Mouse (Mus musculus): ENCODE results near the gene Pank2. TPM values are rescaled to one million over a fixed set of nuclear protein-coding genes. Genes with fewer than 3 reads are reported as not detected.
"Not testable (repeated sequence)": the region's sequence is repeated elsewhere in the genome, so short reads cannot be mapped to it uniquely, and the experiment has no call there.

The Pank2 gene
- polyA plus RNA-seq, 1 experiment from 2014 or later, result 17.2 TPM

DNA sequence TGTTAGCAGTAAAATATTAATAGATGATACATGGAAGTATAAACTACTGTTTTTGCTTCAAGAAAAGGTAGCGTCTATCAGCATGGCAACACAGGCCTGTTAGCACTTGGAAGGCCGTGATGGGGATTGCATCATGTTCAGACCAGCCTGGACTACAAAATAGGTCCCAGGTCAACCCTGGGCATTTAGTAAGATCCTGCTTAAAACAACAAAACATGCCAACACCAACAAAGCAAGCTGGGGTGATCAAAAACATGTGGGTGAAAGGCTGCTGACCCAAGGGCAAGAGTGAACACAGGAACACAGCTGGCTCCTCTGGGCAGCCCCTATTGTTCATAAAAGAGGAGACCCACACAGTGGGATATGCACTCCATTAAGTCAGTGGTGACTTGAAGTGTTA, 45.5 kb downstream of the Pank2 start:
- ATAC-seq, result peak; percentile 85
- H3K36me3 ChIP-seq (replicated peaks; ENCODE audit: insufficient read depth, low read length), result no peaks in the 10 kb centered on the region
- no peak overlapping the region for H3K4me2 ChIP-seq (ENCODE audit: low read depth, low read length)
- H3K4me3 ChIP-seq (ENCODE audit: low read depth, low read length), result no peak overlapping the region
- no peaks in the 10 kb centered on the region for H3K27me3 ChIP-seq (ENCODE audit: insufficient read depth, low read length)
- H3K9me3 ChIP-seq (ENCODE audit: low read length), result no peaks in the 10 kb centered on the region
- no peak overlapping the region for H3K27ac ChIP-seq (ENCODE audit: low read depth)
- DNase-seq, result no peak
- TF ChIP-seq EP300 (IDR thresholded peaks at IDR 0.05; ENCODE audit: low read depth) (no peak), CTCF (IDR thresholded peaks at IDR 0.05; ENCODE audit: low read depth) (no peak)
- H3K4me1 ChIP-seq (ENCODE audit: insufficient read depth), result no peaks in the 10 kb centered on the region
- WGBS (ENCODE audit: insufficient replicate concordance), result 62% methylated on average over 2 of the region's 2 CpGs
- H3K9ac ChIP-seq (replicated peaks), result no peak overlapping the region

DNA sequence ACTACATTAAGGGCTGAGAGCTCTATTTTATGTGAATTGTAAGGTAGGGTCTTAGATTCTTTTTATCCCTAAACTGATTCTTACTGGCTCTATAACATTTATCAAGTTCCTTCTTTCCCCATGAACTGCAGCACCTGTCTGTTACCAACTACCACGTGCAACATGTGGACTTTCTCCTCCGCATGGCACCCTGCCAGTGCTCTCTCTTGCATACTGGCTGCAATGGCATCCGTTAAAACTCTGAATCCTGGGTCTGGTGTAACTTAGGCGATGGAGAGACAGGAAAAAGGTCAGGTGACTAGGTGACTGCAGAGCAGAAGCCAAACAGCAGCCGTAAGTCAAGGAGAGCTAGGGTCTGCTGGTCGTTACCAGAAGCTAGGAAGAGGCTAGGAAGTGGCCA, 47.0 kb downstream of the Pank2 start:
- Histone ChIP-seq H3K9me3 (ENCODE audit: low read length) (no peaks in the 10 kb centered on the region), H3K36me3 (replicated peaks; ENCODE audit: insufficient read depth, low read length) (no peaks in the 10 kb centered on the region), H3K27me3 (ENCODE audit: insufficient read depth, low read length) (no peaks in the 10 kb centered on the region), H3K4me2 (ENCODE audit: low read depth, low read length) (no peak overlapping the region), H3K4me3 (ENCODE audit: low read depth, low read length) (no peak overlapping the region), H3K4me1 (ENCODE audit: insufficient read depth) (no peaks in the 10 kb centered on the region), H3K9ac (replicated peaks) (no peak overlapping the region), H3K27ac (ENCODE audit: low read depth) (no peak overlapping the region)
- ATAC-seq (peak; percentile 77), DNase-seq (peak; percentile 63)
- no peak for TF ChIP-seq CTCF (IDR thresholded peaks at IDR 0.05; ENCODE audit: low read depth)
- TF ChIP-seq EP300 (IDR thresholded peaks at IDR 0.05; ENCODE audit: low read depth), result no peak
- 55% methylated on average over 6 of the region's 6 CpGs for WGBS (ENCODE audit: insufficient replicate concordance)

DNA sequence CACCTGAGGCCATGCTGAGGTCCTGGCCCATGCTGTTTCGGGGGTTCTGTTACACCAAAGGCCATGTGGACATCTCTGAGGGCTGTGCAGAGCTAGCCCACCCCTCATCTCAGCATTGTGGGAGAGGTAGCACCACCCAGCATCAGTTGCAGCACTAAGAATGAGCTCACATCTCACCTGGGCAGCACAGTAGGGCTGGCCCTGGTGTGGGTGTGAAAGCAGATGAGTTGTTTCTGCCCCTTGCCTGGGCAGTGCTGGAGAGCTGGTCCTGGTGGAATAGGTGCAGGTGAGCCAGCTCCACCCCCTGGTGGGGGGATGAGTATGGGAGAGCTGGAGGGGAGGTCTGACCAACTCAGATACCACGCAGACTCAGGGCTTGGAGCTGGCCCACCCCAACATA, 53.9 kb downstream of the Pank2 start:
- WGBS (ENCODE audit: insufficient replicate concordance), result 65% methylated on average over 2 of the region's 2 CpGs
- ATAC-seq, result no peak

DNA sequence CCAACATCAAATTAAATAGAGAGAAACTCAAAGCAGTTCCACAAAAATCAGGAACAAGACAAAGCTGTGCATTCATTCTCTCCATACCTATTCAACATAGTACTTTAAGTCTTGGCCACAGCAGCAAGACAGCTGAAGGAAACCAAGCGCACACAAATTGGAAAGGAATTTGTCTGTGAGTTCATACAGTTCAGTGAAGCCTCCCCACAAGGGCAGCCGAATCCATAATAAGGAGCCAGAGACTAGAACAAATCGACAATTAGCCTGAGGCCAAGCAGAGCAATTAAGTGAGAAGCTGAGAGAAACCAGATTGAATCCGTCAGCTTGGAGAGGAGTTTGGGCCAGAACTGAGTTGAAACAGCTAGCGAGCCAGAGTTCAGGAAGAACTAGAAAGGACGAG, 57.1 kb downstream of the Pank2 start:
- H3K4me2 ChIP-seq (ENCODE audit: low read depth, low read length), result no peak overlapping the region
- H3K36me3 ChIP-seq (replicated peaks; ENCODE audit: insufficient read depth, low read length), result no peaks in the 10 kb centered on the region
- 0 out of 2 replicates have a peak, but pooled peaks cover 2% of the 10 kb centered on the region for H3K9me3 ChIP-seq (ENCODE audit: low read length)
- 86% methylated on average over 6 of the region's 6 CpGs for WGBS (ENCODE audit: insufficient replicate concordance)
- no peak overlapping the region for H3K4me3 ChIP-seq (ENCODE audit: low read depth, low read length)
- H3K27ac ChIP-seq (ENCODE audit: low read depth), result no peak overlapping the region
- no peaks in the 10 kb centered on the region for H3K4me1 ChIP-seq (ENCODE audit: insufficient read depth)
- DNase-seq, result no peak
- no peaks in the 10 kb centered on the region for H3K27me3 ChIP-seq (ENCODE audit: insufficient read depth, low read length)
- no peak overlapping the region for H3K9ac ChIP-seq (replicated peaks)
- ATAC-seq, result no peak
- TF ChIP-seq CTCF (IDR thresholded peaks at IDR 0.05; ENCODE audit: low read depth), result no peak
- no peak for TF ChIP-seq EP300 (IDR thresholded peaks at IDR 0.05; ENCODE audit: low read depth)

More for the DNA sequence above, 53.9 kb downstream of the Pank2 start:
- DNase-seq, result no peak
- no peak overlapping the region for H3K9ac ChIP-seq (replicated peaks)
- H3K4me1 ChIP-seq (ENCODE audit: insufficient read depth), result no peaks in the 10 kb centered on the region
- H3K4me2 ChIP-seq (ENCODE audit: low read depth, low read length), result no peak overlapping the region
- H3K27me3 ChIP-seq (ENCODE audit: insufficient read depth, low read length), result no peaks in the 10 kb centered on the region
- H3K36me3 ChIP-seq (replicated peaks; ENCODE audit: insufficient read depth, low read length), result no peaks in the 10 kb centered on the region
- H3K4me3 ChIP-seq (ENCODE audit: low read depth, low read length), result no peak overlapping the region
- TF ChIP-seq CTCF (IDR thresholded peaks at IDR 0.05; ENCODE audit: low read depth) (no peak), EP300 (IDR thresholded peaks at IDR 0.05; ENCODE audit: low read depth) (no peak)
- no peak overlapping the region for H3K27ac ChIP-seq (ENCODE audit: low read depth)
- H3K9me3 ChIP-seq (ENCODE audit: low read length), result 0 out of 2 replicates have a peak, but pooled peaks cover 2% of the 10 kb centered on the region

DNA sequence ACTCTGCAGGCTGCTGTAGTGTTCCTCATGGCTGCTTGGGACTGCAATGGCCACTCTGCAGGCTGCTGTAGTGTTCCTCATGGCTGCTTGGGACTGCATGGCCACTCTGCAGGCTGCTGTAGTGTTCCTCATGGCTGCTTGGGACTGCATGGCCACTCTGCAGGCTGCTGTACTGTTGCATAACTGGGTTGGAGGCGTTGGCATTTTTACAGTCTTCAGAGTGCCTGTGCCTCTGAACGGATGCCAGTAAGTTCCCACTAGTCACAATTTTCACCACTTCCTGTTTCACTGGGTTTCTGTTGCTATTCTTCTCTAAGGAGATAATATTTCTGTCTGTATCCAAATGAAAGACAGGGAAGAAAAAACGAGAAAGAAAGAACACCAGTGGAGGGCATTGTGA, 58.9 kb downstream of the Pank2 start:
- 18% methylated on average over 3 of the region's 3 CpGs for WGBS (ENCODE audit: insufficient replicate concordance)
- not testable (repeated sequence) for H3K4me3 ChIP-seq (ENCODE audit: low read depth, low read length); H3K4me1 ChIP-seq (ENCODE audit: insufficient read depth); H3K27me3 ChIP-seq (ENCODE audit: insufficient read depth, low read length); DNase-seq; H3K36me3 ChIP-seq (replicated peaks; ENCODE audit: insufficient read depth, low read length); H3K9ac ChIP-seq (replicated peaks); H3K9me3 ChIP-seq (ENCODE audit: low read length)
- peak overlapping the region; percentile 36; the same call in 1 of the 2 replicates for H3K4me2 ChIP-seq (ENCODE audit: low read depth, low read length)
- peak; percentile 47; the same call in 1 of the 2 replicates for ATAC-seq
- H3K27ac ChIP-seq (ENCODE audit: low read depth), result peak overlapping the region; percentile 49; the same call in 1 of the 2 replicates

DNA sequence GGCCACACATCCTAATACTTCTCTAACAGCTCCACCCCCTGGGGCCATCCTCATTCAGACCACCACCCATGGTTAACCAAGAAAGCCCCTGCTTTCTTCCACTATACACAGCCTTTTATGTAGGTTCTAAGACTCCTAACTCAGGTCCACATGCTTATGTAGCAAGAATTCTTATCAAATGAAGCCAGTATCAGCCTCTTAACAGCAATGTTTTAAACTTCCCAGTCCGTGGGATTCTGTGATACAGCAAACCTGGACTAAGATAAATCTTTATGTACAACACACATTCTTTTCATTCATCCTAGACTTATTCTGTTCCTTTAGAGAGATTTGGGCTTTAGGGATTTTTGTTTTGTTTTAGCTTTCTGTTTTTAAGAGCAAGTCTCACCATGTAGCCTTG, 61.4 kb downstream of the Pank2 start:
- Histone ChIP-seq H3K4me3 (ENCODE audit: low read depth, low read length) (no peak overlapping the region), H3K4me1 (ENCODE audit: insufficient read depth) (no peaks in the 10 kb centered on the region), H3K4me2 (ENCODE audit: low read depth, low read length) (no peak overlapping the region), H3K9ac (replicated peaks) (no peak overlapping the region), H3K27me3 (ENCODE audit: insufficient read depth, low read length) (no peaks in the 10 kb centered on the region), H3K9me3 (ENCODE audit: low read length) (no peaks in the 10 kb centered on the region), H3K27ac (ENCODE audit: low read depth) (no peak overlapping the region), H3K36me3 (replicated peaks; ENCODE audit: insufficient read depth, low read length) (no peaks in the 10 kb centered on the region)
- 32% methylated on average over 1 of the region's 1 CpGs for WGBS (ENCODE audit: insufficient replicate concordance)
- DNase-seq (no peak), ATAC-seq (no peak)
- TF ChIP-seq CTCF (IDR thresholded peaks at IDR 0.05; ENCODE audit: low read depth) (no peak), EP300 (IDR thresholded peaks at IDR 0.05; ENCODE audit: low read depth) (no peak)

DNA sequence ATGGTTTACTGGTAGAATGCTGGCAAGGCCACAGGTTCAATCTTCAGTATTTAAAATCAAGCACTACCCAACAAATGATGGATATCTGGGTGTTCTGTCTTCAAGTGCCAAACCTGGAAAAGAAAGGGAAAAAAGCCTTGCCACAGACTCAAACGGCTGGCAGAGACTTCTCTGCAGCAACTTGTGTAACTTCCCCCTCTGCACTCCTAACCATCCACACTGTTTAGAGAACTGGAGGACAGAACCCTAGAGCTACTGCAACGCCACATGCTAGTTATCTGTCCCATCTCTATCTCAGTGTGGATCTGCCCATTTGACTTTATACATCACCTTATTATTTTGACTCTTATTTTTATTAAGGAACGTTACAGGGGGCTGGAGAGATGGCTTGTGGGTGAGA, 63.7 kb downstream of the Pank2 start:
- H3K36me3 ChIP-seq (replicated peaks; ENCODE audit: insufficient read depth, low read length), result no peaks in the 10 kb centered on the region
- no peak overlapping the region for H3K4me3 ChIP-seq (ENCODE audit: low read depth, low read length)
- no peak overlapping the region for H3K9ac ChIP-seq (replicated peaks)
- H3K4me1 ChIP-seq (ENCODE audit: insufficient read depth), result no peaks in the 10 kb centered on the region
- peak overlapping the region; percentile 3; the same call in 1 of the 2 replicates for H3K4me2 ChIP-seq (ENCODE audit: low read depth, low read length)
- no peaks in the 10 kb centered on the region for H3K9me3 ChIP-seq (ENCODE audit: low read length)
- no peaks in the 10 kb centered on the region for H3K27me3 ChIP-seq (ENCODE audit: insufficient read depth, low read length)
- H3K27ac ChIP-seq (ENCODE audit: low read depth), result peak overlapping the region; percentile 41; the same call in 1 of the 2 replicates
- DNase-seq, result no peak
- TF ChIP-seq EP300 (IDR thresholded peaks at IDR 0.05; ENCODE audit: low read depth), result no peak
- no peak for TF ChIP-seq CTCF (IDR thresholded peaks at IDR 0.05; ENCODE audit: low read depth)
- ATAC-seq, result no peak
- WGBS (ENCODE audit: insufficient replicate concordance), result 34% methylated on average over 3 of the region's 3 CpGs

Measured in liver, postnatal 0 days (tissue).